Mouse (Mus musculus) myocyte (in vitro differentiated cells): ENCODE measurements around the gene D230025D16Rik. TPM values are rescaled to one million over a fixed set of nuclear protein-coding genes. Genes with fewer than 3 reads are reported as not detected.

Source experiments
- H3K27me3 ChIP-seq: one replicate; pipeline ENCODE4 v1.6.1; 2011; ENCODE audit not compliant: control insufficient read depth, insufficient read depth, insufficient read length
- H3K36me3 ChIP-seq: one replicate; pipeline ENCODE4 v1.6.1; 2011; ENCODE audit not compliant: control insufficient read depth, insufficient read depth
- H3K4me2 ChIP-seq: one replicate; pipeline ENCODE4 v1.6.1; 2011; ENCODE audit warnings: low read depth, control low read depth
- H3K4me3 ChIP-seq: one replicate; pipeline ENCODE4 v1.5.1; 2011; ENCODE audit warnings: mild to moderate bottlenecking, control low read depth, moderate library complexity
- H3K79me2 ChIP-seq: one replicate; pipeline ENCODE4 v1.6.1; 2011; ENCODE audit not compliant: control insufficient read depth, insufficient read depth
- H3ac ChIP-seq: one replicate; pipeline ENCODE4 v1.6.1; 2011; ENCODE audit not compliant: control insufficient read depth, insufficient read length
- CEBPB ChIP-seq: IDR thresholded peaks from 2 replicates; pipeline ENCODE4 v1.6.1; 2011; ENCODE audit warnings: mild to moderate bottlenecking, moderate library complexity; ENCODE audit not compliant: poor library complexity, insufficient read depth, severe bottlenecking
- E2F4 ChIP-seq: IDR thresholded peaks from one replicate; pipeline ENCODE4 v1.6.1; 2011; ENCODE audit warnings: mild to moderate bottlenecking, control low read depth, moderate library complexity; ENCODE audit not compliant: insufficient read depth
- MAX ChIP-seq: IDR thresholded peaks from one replicate; pipeline ENCODE4 v1.6.1; 2011; ENCODE audit warnings: low read depth, mild to moderate bottlenecking, control low read depth
- MYOD1 ChIP-seq, 3 experiments: IDR thresholded peaks; one replicate each; pipeline ENCODE4 v1.6.1; 2011; ENCODE audit warnings: control low read depth in 2 of 3, low read depth in 2 of 3, mild to moderate bottlenecking in 2 of 3, moderate library complexity in 1 of 3; ENCODE audit not compliant: insufficient read length in 2 of 3, control insufficient read depth in 1 of 3
- MYOG ChIP-seq, 3 experiments: IDR thresholded peaks; one replicate each; pipeline ENCODE4 v1.6.1; 2011; ENCODE audit warnings: control low read depth in 2 of 3, low read depth in 2 of 3, mild to moderate bottlenecking in 2 of 3; ENCODE audit not compliant: insufficient read length in 2 of 3, control insufficient read depth in 1 of 3, insufficient read depth in 1 of 3
- POLR2A ChIP-seq: IDR thresholded peaks from one replicate; pipeline ENCODE4 v1.6.1; 2011; ENCODE audit warnings: low read depth, mild to moderate bottlenecking, control low read depth, moderate library complexity; ENCODE audit not compliant: insufficient read length
- POLR2AphosphoS2 ChIP-seq: IDR thresholded peaks from one replicate; pipeline ENCODE4 v1.6.1; 2011; ENCODE audit warnings: low read depth, control low read depth; ENCODE audit not compliant: insufficient read length
- REST ChIP-seq: IDR thresholded peaks from one replicate; pipeline ENCODE4 v1.6.1; 2011; ENCODE audit warnings: mild to moderate bottlenecking, control low read depth, moderate library complexity; ENCODE audit not compliant: insufficient read depth, insufficient read length
- SRF ChIP-seq: IDR thresholded peaks from one replicate; pipeline ENCODE4 v1.6.1; 2011; ENCODE audit warnings: low read depth; ENCODE audit not compliant: control insufficient read depth, insufficient read length
- TCF12 ChIP-seq: IDR thresholded peaks from one replicate; pipeline ENCODE4 v1.6.1; 2011; ENCODE audit warnings: mild to moderate bottlenecking, control low read depth; ENCODE audit not compliant: poor library complexity, insufficient read depth, severe bottlenecking
- TCF3 ChIP-seq: IDR thresholded peaks from one replicate; pipeline ENCODE4 v1.6.1; 2011; ENCODE audit warnings: low read depth, control low read depth; ENCODE audit not compliant: insufficient read length
- USF1 ChIP-seq: IDR thresholded peaks from one replicate; pipeline ENCODE4 v1.6.1; 2011; ENCODE audit warnings: low read depth, mild to moderate bottlenecking, control low read depth, moderate library complexity
- polyA plus RNA-seq: library from polyadenylated mRNA; unstranded; fragments of >200 nt; fragmentation: generic; extraction: Trizol; gene quantifications from one replicate; pipeline ENCODE4 v1.2.1, GENCODE M21; 2012; ENCODE audit warnings: missing spikeins

The D230025D16Rik gene
- polyA plus RNA-seq, 1 experiment: 16.6 TPM

GRCm38 (mm10) chr8:105268342-105269074 is 43.6 kb downstream of the D230025D16Rik start:
- Histone ChIP-seq H3K4me3 (peak overlapping the region; percentile 20), H3K27me3 (no peaks in the 10 kb centered on the region)

GRCm38 (mm10) chr8:105269075-105269458 is 44.1 kb downstream of the D230025D16Rik start:
- Histone ChIP-seq H3ac (peak overlapping the region; percentile 9), H3K27me3 (no peaks in the 10 kb centered on the region), H3K36me3 (no peaks in the 10 kb centered on the region), H3K79me2 (no peaks in the 10 kb centered on the region), H3K4me2 (peak overlapping the region; percentile 80), H3K4me3 (peak overlapping the region; percentile 20)
- TF ChIP-seq TCF12 (no peak), MYOD1 (IDR thresholded peaks at IDR 0.05; ENCODE audit: control insufficient read depth in 1 of 3, insufficient read length in 2 of 3, low read depth in 2 of 3) (no peak), POLR2A (no peak), MAX (no peak), CEBPB (no peak), POLR2AphosphoS2 (no peak), USF1 (no peak), REST (no peak)

More at GRCm38 (mm10) chr8:105268342-105269074, 43.6 kb downstream of the D230025D16Rik start:
- no peak overlapping the region for H3ac ChIP-seq
- peak overlapping the region; percentile 80 for H3K4me2 ChIP-seq
- no peaks in the 10 kb centered on the region for H3K79me2 ChIP-seq
- no peaks in the 10 kb centered on the region for H3K36me3 ChIP-seq
- TF ChIP-seq MYOD1 (IDR thresholded peaks at IDR 0.05; ENCODE audit: control insufficient read depth in 1 of 3, insufficient read length in 2 of 3, low read depth in 2 of 3) (no peak), E2F4 (no peak), CEBPB (no peak), POLR2AphosphoS2 (peak; percentile 25), MYOG (IDR thresholded peaks at IDR 0.05; ENCODE audit: control insufficient read depth in 1 of 3, insufficient read depth in 1 of 3, insufficient read length in 2 of 3, low read depth in 2 of 3) (no peak), USF1 (no peak), TCF3 (no peak), SRF (no peak)

GRCm38 (mm10) chr8:105269461-105269947 is 44.6 kb downstream of the D230025D16Rik start, which contains the start of gene Hsf4:
Hsf4 (plus strand) TSS chr8:105269801.
- Histone ChIP-seq H3K4me3 (peak within 1 kb of the TSS; percentile 20), H3K4me2 (peak within 1 kb of the TSS; percentile 80), H3K36me3 (no peaks in the 10 kb centered on the region), H3K27me3 (no peaks in the 10 kb centered on the region), H3ac (peak within 1 kb of the TSS; percentile 9), H3K79me2 (no peaks in the 10 kb centered on the region)
- TF ChIP-seq TCF12: no peak
- TF ChIP-seq POLR2AphosphoS2: peak; percentile 58
- no peak for TF ChIP-seq USF1
- TF ChIP-seq SRF: no peak
- no peak for TF ChIP-seq REST
- peak in 2 of 3 experiments; percentile 77 for TF ChIP-seq MYOG (IDR thresholded peaks at IDR 0.05; ENCODE audit: control insufficient read depth in 1 of 3, insufficient read depth in 1 of 3, insufficient read length in 2 of 3, low read depth in 2 of 3)
- peak in 2 of 3 experiments; percentile 5 to 59 for TF ChIP-seq MYOD1 (IDR thresholded peaks at IDR 0.05; ENCODE audit: control insufficient read depth in 1 of 3, insufficient read length in 2 of 3, low read depth in 2 of 3)
- no peak for TF ChIP-seq TCF3
- TF ChIP-seq POLR2A: peak; percentile 75

DNA sequence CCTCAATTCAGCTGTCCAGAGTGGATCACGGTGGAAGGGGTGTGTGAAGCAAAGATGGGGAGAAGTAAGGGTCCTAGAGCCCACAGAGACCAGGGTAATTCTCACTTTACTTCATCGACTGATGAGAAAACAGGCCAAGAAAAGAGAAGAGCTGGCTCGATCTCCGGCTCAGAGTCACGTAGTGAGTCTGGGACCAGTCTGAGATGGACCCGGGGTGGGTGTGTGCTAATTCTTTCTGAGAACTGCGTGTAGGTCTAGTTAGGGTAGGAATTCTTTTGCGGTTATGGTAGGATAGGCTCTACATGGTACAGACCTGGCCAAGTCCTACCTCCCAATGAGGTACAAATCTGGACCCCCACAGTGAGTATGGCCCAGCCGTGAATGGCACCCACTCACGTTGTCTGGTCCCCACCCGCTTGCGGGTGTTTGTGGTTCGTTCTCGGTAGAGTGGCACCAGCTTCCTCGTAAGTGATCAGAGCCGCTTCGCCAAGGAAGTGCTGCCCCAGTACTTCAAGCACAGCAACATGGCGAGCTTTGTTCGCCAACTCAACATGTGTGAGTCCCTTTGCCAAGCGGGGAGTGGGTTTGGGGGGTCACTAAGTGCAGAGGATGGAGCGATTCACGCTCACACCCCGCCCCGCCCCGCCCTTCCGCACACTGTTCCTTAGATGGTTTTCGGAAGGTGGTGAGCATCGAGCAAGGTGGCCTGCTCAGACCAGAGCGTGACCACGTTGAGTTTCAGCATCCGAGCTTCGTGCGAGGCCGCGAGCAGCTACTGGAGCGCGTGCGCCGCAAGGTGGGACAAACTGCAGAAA is 45.4 kb downstream of the D230025D16Rik start:
- H3K4me2 ChIP-seq: peak overlapping the region; percentile 80
- TF ChIP-seq POLR2A: no peak
- TF ChIP-seq E2F4: no peak
- no peak for TF ChIP-seq USF1
- no peak for TF ChIP-seq POLR2AphosphoS2
- TF ChIP-seq MAX: no peak
- TF ChIP-seq MYOD1 (IDR thresholded peaks at IDR 0.05; ENCODE audit: control insufficient read depth in 1 of 3, insufficient read length in 2 of 3, low read depth in 2 of 3): no peak
- TF ChIP-seq MYOG (IDR thresholded peaks at IDR 0.05; ENCODE audit: control insufficient read depth in 1 of 3, insufficient read depth in 1 of 3, insufficient read length in 2 of 3, low read depth in 2 of 3): no peak
- TF ChIP-seq SRF: no peak
- no peak for TF ChIP-seq TCF3
- TF ChIP-seq TCF12: no peak
- TF ChIP-seq REST: no peak
- TF ChIP-seq CEBPB: no peak
- no peaks in the 10 kb centered on the region for H3K79me2 ChIP-seq
- peak overlapping the region; percentile 9 for H3ac ChIP-seq
- peak overlapping the region; percentile 20 for H3K4me3 ChIP-seq
- no peaks in the 10 kb centered on the region for H3K27me3 ChIP-seq
- H3K36me3 ChIP-seq: no peaks in the 10 kb centered on the region
